Mouse (Mus musculus) kidney, embryonic 14.5 days (tissue): ENCODE data around the gene Mpst. TPM values are rescaled to one million over a fixed set of nuclear protein-coding genes. Genes with fewer than 3 reads are reported as not detected.

Source experiments
- ATAC-seq: fragments of 200-750 bp; cut with Nextera tagmentation; 2 replicates; pipeline ENCODE4 v1.8.0; 2017; ENCODE audit warnings: moderate number of reproducible peaks, mild to moderate bottlenecking, moderate TSS enrichment, moderate library complexity; ENCODE audit not compliant: low FRiP score, low TSS enrichment
- H3K27ac ChIP-seq: fragments of 300-500 bp; sonication (generic); 2 replicates; pipeline ENCODE4 v1.5.1; 2014; ENCODE audit warnings: low read depth, mild to moderate bottlenecking, low read length, moderate library complexity, mixed read lengths
- H3K27me3 ChIP-seq: fragments of 300-500 bp; sonication (generic); 2 replicates; pipeline ENCODE4 v1.6.1; 2014; ENCODE audit warnings: mild to moderate bottlenecking, low read length; ENCODE audit not compliant: control insufficient read depth, insufficient read depth
- H3K36me3 ChIP-seq: fragments of 300-500 bp; sonication (generic); 2 replicates; pipeline ENCODE4 v1.6.1; 2014; ENCODE audit warnings: low read length, mixed read lengths; ENCODE audit not compliant: control insufficient read depth, insufficient read depth
- H3K4me1 ChIP-seq: fragments of 300-500 bp; sonication (generic); 2 replicates; pipeline ENCODE4 v1.6.1; 2014; ENCODE audit warnings: low read length, mixed read lengths; ENCODE audit not compliant: control insufficient read depth, insufficient read depth
- H3K4me2 ChIP-seq: fragments of 300-500 bp; sonication (generic); replicated peaks from 2 replicates; pipeline ENCODE4 v1.6.1; 2014; ENCODE audit warnings: low read depth, mild to moderate bottlenecking, low read length
- H3K4me3 ChIP-seq: fragments of 300-500 bp; sonication (generic); 2 replicates; pipeline ENCODE4 v1.5.1; 2014; ENCODE audit warnings: mild to moderate bottlenecking, low read length
- H3K9ac ChIP-seq: fragments of 300-500 bp; sonication (generic); 2 replicates; pipeline ENCODE4 v1.6.1; 2014; ENCODE audit warnings: low read depth, mild to moderate bottlenecking, low read length, moderate library complexity
- H3K9me3 ChIP-seq: fragments of 300-500 bp; sonication (generic); 2 replicates; pipeline ENCODE4 v1.6.1; 2016; ENCODE audit warnings: low read length; ENCODE audit not compliant: control insufficient read depth
- WGBS: fragments of 180-500 bp; shearing (Covaris S2); extraction: QIAGEN DNeasy Blood & Tissue Kit; methylation state at CpG from one replicate; pipeline ENCODE4 v1.1.7; 2014; 5-methylcytosine and 5-hydroxymethylcytosine counted together
- polyA plus RNA-seq: library from polyadenylated mRNA; unstranded; fragments of >200 nt; fragmentation: Nextera tagmentation; extraction: Ambion mirVana; gene quantifications from 2 replicates; pipeline ENCODE4 v1.2.1, GENCODE M21; 2014

Mpst gene
- polyA plus RNA-seq, 1 experiment from 2014 or later = 4.3 TPM

GRCm38 (mm10) chr15:78438018-78438394 is 31.8 kb downstream of the Mpst start:
- H3K4me2 ChIP-seq = no peak overlapping the region
- no peak overlapping the region for H3K9ac ChIP-seq
- no peak overlapping the region for H3K4me3 ChIP-seq
- no peak overlapping the region for H3K27ac ChIP-seq
- 40% methylated on average over 4 of the region's 4 CpGs for WGBS
- ATAC-seq = no peak
- no peaks in the 10 kb centered on the region for H3K9me3 ChIP-seq
- H3K27me3 ChIP-seq = no peaks in the 10 kb centered on the region
- peaks cover 29% of the 10 kb centered on the region for H3K4me1 ChIP-seq
- H3K36me3 ChIP-seq = peaks cover 17% of the 10 kb centered on the region

GRCm38 (mm10) chr15:78438505-78438904 is 32.3 kb downstream of the Mpst start:
- no peak overlapping the region for H3K9ac ChIP-seq
- no peaks in the 10 kb centered on the region for H3K9me3 ChIP-seq
- H3K4me2 ChIP-seq = no peak overlapping the region
- WGBS = 52% methylated on average over 8 of the region's 8 CpGs
- ATAC-seq = no peak
- H3K4me3 ChIP-seq = no peak overlapping the region
- peaks cover 29% of the 10 kb centered on the region for H3K4me1 ChIP-seq
- no peaks in the 10 kb centered on the region; the same call in 1 of the 2 replicates for H3K27me3 ChIP-seq
- no peak overlapping the region for H3K27ac ChIP-seq
- H3K36me3 ChIP-seq = peaks cover 14% of the 10 kb centered on the region

GRCm38 (mm10) chr15:78438973-78439372 is 32.8 kb downstream of the Mpst start:
- Histone ChIP-seq H3K9ac (no peak overlapping the region), H3K36me3 (peaks cover 9% of the 10 kb centered on the region), H3K9me3 (no peaks in the 10 kb centered on the region), H3K27ac (no peak overlapping the region), H3K4me3 (no peak overlapping the region), H3K4me1 (peaks cover 29% of the 10 kb centered on the region), H3K4me2 (no peak overlapping the region), H3K27me3 (no peaks in the 10 kb centered on the region; the same call in 1 of the 2 replicates)
- 68% methylated on average over 9 of the region's 9 CpGs for WGBS
- ATAC-seq = no peak

DNA sequence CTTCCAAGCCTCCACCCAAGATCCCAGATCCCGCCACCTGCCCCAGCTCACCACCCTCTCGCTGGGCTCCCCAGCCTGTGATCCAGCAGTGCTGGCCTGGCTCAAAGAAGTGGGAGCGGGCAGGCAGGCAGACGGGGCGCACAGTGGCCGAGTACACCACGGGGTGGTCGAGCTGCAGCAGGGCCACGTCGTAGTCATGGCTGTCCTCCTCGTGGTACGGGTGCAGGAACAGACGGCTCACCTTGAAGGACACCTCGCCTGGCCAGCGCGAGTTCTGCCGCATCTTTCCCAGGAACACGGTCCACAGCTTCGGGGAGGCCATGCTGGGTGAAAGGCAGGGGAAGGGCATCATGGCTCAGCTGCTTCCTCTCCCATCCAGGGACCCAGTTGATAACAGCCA is 36.0 kb downstream of the Mpst start:
- H3K4me1 ChIP-seq = peaks cover 8% of the 10 kb centered on the region
- ATAC-seq = no peak
- H3K4me2 ChIP-seq = no peak overlapping the region
- H3K27ac ChIP-seq = no peak overlapping the region
- H3K9ac ChIP-seq = no peak overlapping the region
- no peaks in the 10 kb centered on the region for H3K9me3 ChIP-seq
- no peak overlapping the region for H3K4me3 ChIP-seq
- WGBS = 86% methylated on average over 19 of the region's 19 CpGs
- H3K27me3 ChIP-seq = no peaks in the 10 kb centered on the region; the same call in 1 of the 2 replicates
- no peaks in the 10 kb centered on the region for H3K36me3 ChIP-seq

- H3K4me1 ChIP-seq = no peaks in the 10 kb centered on the region; the same call in 1 of the 2 replicates
- no peaks in the 10 kb centered on the region for H3K36me3 ChIP-seq
- no peak overlapping the region for H3K4me2 ChIP-seq
- H3K4me3 ChIP-seq = no peak overlapping the region
- 32% methylated on average over 6 of the region's 6 CpGs for WGBS
- no peak overlapping the region for H3K9ac ChIP-seq
- ATAC-seq = no peak
- H3K27me3 ChIP-seq = no peaks in the 10 kb centered on the region; the same call in 1 of the 2 replicates
- H3K27ac ChIP-seq = no peak overlapping the region
- H3K9me3 ChIP-seq = no peaks in the 10 kb centered on the region
Measured at GRCm38 (mm10) chr15:78443857-78444256, 37.6 kb downstream of the Mpst start.

DNA sequence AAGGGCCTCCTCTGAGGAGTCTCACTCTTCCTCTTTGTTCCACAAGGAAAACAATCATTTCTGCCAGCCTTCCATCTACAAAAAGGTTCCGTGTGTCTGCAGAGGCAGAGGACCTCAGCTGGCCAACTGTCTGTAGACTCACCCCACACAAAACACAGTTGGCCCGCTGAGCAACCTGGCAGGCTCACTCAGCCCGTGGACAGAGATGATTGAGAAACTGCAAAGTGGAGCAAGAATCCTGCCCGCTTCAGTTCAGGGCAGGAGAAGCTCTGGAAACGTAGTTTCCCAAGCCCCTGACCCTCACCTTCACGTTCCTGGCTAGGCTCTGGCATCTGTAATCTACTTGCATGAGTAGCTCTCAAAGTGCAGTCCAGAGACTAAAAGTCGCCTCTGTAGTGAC is 40.9 kb downstream of the Mpst start:
- H3K9ac ChIP-seq = no peak overlapping the region
- no peak overlapping the region for H3K4me2 ChIP-seq
- H3K27me3 ChIP-seq = no peaks in the 10 kb centered on the region; the same call in 1 of the 2 replicates
- no peak for ATAC-seq
- H3K36me3 ChIP-seq = no peaks in the 10 kb centered on the region
- WGBS = 50% methylated on average over 7 of the region's 7 CpGs
- H3K4me1 ChIP-seq = no peaks in the 10 kb centered on the region; the same call in 1 of the 2 replicates
- no peaks in the 10 kb centered on the region for H3K9me3 ChIP-seq
- H3K4me3 ChIP-seq = no peak overlapping the region
- H3K27ac ChIP-seq = no peak overlapping the region

GRCm38 (mm10) chr15:78447746-78448535 is 41.7 kb downstream of the Mpst start:
- Histone ChIP-seq H3K9ac (peak overlapping the region; percentile 59; the same call in 1 of the 2 replicates), H3K4me3 (peak overlapping the region; percentile 29), H3K9me3 (no peaks in the 10 kb centered on the region), H3K27ac (peak overlapping the region; percentile 86; the same call in 1 of the 2 replicates), H3K4me1 (no peaks in the 10 kb centered on the region; the same call in 1 of the 2 replicates), H3K36me3 (no peaks in the 10 kb centered on the region), H3K4me2 (peak overlapping the region; percentile 63), H3K27me3 (no peaks in the 10 kb centered on the region; the same call in 1 of the 2 replicates)
- under 1% methylated on average over 22 of the region's 22 CpGs for WGBS
- peak; percentile 58 for ATAC-seq

GRCm38 (mm10) chr15:78449131-78449530 is 42.9 kb downstream of the Mpst start:
- no peak overlapping the region for H3K4me2 ChIP-seq
- no peaks in the 10 kb centered on the region for H3K4me1 ChIP-seq
- no peak overlapping the region for H3K27ac ChIP-seq
- H3K27me3 ChIP-seq = no peaks in the 10 kb centered on the region
- no peaks in the 10 kb centered on the region for H3K9me3 ChIP-seq
- H3K9ac ChIP-seq = 0 out of 2 replicates have a peak overlapping the region, but pooled peaks have one; percentile 2
- H3K36me3 ChIP-seq = no peaks in the 10 kb centered on the region
- WGBS = 64% methylated on average over 6 of the region's 6 CpGs
- no peak overlapping the region for H3K4me3 ChIP-seq
- ATAC-seq = no peak

- ATAC-seq = no peak
- no peak overlapping the region for H3K4me3 ChIP-seq
- WGBS = 53% methylated on average over 7 of the region's 7 CpGs
- H3K9ac ChIP-seq = no peak overlapping the region
- H3K27me3 ChIP-seq = no peaks in the 10 kb centered on the region
- no peak overlapping the region for H3K27ac ChIP-seq
- H3K4me1 ChIP-seq = no peaks in the 10 kb centered on the region
- no peaks in the 10 kb centered on the region for H3K36me3 ChIP-seq
- no peak overlapping the region for H3K4me2 ChIP-seq
- no peaks in the 10 kb centered on the region for H3K9me3 ChIP-seq
Measured at GRCm38 (mm10) chr15:78449694-78450418, 43.6 kb downstream of the Mpst start.
